Mouse (Mus musculus) T-cell, adult 2 months (primary cell): ENCODE measurements around the gene Efnb1.

Experiments used
- DNase-seq: peaks from one replicate; pipeline ENCODE4 v3.0.0; 2022; ENCODE audit warnings: low spot score

Gene Efnb1

DNA sequence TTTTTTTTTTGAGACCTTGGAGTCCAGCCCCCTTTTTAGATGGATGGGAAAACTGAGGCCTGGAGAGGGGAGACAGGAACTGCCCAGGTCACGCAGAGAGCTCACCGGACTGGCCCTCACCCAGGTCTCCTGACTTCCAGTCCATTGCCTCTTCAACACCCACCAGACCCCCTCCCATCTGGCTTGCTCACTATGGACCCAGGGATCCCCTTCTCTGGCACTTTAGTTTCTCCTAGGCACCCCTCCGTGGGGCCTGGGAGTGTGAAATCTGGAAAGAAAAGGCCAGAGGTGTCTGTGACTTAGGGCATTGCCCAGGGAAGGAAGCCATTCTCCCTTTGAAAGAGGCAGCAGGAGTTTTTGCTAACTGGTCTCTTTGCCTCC is 17.3 kb downstream of the Efnb1 start:
- DNase-seq = no peak

GRCm38 (mm10) chrX:99154358-99154757 is 18.4 kb downstream of the Efnb1 start:
- DNase-seq = no peak

DNA sequence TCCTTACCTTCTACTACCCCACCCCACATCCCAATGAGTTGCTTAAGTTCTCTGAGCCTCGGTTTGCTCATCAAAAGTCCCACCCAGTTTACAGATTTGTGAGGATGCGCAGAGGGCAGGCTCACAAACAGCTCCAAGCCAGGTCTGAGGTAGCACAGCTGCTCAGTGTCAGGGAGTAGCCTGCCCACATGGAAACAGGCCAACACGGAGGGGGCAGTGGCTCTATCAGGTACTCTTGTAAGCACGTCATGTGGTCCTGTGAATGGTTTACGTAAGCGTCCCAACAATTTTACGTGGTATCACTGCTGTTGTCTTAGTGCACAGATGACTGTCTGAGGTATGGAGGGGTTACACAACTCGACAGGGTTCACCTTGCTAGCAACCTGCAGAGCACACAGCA is 23.1 kb downstream of the Efnb1 start:
- no peak for DNase-seq

DNA sequence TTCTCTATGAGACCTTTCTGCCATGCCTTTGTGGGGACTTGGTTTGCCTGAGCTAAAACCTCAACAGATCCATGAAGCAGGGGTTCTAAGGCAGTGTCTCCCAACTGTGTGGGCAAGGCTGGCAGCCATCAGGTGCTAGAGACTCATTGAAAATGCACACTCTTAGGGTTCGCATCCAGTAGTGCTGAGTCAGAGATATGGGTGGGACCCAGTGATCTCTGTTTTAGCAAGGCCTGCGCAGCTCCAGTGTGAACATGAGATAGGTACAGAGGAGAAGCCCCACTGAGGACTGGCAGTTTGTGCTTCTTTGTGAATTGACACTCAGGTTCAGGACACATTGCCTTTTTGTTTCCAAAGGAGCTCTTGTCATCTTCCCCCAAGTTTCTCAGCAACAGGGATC is 28.2 kb downstream of the Efnb1 start:
- no peak for DNase-seq

DNA sequence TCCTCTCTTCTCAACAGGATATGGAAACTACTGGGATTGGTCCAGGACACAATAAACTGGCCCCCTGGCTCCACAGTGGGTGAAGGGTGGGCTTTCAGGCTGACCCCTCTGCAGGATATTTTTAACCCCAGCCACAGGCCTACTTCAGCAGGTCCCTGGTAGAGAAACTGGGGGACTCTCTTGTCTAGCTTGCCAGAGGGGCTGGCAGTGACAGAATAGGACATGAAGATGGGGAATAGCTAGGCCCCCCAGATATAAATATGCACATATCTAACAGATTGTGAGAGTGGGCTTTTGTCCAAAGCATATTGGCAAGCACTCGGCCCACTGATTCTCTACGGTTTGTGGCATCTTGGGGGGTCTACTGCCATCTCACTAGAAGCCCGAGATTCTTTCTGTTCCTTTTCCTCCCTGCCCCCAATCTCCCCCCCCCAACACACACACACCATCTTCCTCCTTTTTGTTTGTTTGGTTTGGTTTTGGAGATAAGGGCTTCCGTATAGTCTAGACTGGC is 29.0 kb downstream of the Efnb1 start:
- DNase-seq = no peak

GRCm38 (mm10) chrX:99167014-99167413 is 31.1 kb downstream of the Efnb1 start:
- DNase-seq = no peak

DNA sequence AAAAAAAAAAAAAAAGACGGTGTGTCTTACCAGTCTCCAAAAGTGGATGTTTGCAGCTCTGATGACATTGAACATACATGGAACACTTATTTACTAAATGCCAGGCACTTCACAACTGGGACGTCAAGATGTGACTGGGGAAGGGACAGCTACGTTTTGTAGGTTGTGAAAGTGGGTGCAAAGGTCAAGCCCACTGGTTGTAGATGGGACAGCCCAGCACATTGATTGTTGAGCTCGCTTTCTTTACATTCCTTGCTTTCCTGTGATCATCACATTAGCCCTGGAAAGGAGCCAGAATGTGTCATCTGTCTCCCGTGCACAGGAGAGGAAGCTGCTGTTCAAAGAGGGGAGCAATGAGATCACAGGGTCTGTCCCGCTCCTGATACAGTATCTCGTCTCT is 31.6 kb downstream of the Efnb1 start:
- DNase-seq = no peak

GRCm38 (mm10) chrX:99172301-99172700 is 36.4 kb downstream of the Efnb1 start:
- DNase-seq = no peak

DNA sequence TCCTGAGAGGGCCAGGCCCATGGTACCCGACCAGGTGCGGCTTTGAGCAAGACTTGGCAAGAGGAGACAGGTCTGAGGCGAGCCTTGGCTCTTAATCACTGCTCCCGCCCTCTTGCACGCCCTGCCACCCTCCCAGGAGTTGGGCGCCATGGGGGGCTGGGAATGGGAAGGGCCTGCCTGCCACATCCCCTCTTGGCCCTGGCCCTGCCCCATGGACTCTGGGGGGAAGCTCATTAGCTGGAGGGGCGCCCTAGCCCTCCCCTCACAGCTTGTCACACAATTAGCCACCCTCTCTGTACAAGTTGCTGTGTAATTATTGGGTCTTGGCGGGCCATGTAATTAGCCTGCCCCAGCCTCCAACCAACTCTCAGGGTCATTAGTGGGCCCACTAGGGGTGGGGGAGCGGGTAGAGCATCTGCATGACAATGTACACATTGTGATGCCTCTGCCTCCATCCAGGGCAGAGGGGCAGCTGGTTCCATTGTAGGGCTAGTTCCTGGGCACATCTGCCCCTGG is 49.2 kb downstream of the Efnb1 start:
- no peak for DNase-seq

- no peak for DNase-seq
Observed at GRCm38 (mm10) chrX:99186497-99187435, 50.8 kb downstream of the Efnb1 start.

DNA sequence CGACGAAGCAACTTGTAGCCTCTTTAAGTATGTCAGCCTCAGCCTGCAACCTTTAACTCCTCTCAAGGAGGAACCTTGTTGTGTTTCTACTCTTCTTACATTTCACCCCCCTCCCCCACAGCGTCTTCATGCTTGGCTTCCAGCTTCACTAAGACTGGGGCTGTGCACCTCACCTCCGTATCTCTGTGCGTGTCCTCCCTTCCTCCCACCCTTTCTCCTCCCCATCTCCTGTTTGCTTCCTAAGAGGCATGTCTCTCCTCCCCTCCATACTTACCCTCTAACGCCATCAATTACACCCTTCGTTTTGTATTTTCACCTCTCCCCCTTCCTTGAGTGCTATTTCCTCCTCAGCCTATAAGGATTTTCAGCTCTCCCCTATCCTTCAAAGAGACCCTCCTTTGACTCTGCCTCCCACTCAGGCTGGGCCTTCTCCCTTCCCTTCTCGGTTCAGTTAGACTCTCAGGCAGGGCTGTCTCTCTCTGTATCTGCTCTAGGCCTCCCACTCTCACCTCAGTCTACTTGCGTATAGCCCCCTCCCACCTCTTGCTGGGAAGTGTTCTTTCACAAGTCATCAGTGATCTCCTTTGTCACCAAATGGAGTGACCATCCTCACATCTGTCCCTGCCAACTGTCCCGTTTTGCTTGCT is 55.6 kb downstream of the Efnb1 start:
- DNase-seq = no peak

DNA sequence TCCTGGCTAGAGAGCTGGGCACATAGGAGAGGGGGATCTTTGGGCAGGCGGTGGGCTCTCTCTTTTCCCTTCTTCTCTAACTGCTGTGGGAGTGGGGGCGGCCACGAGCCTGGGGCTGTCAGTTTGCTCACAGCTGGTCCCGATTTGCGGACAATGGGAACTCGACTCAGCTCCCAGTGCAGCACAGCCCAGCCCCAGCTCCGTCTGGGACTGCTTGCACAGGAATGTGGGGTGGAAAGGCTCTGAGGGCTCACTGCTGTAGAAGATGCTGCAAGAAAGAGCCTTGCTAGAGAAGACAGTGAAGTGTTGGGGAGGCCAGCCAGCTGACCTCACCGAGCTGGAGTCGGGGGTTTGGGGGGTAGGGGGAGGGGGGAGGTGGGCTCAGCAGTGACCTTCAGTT is 61.0 kb downstream of the Efnb1 start:
- DNase-seq = no peak

DNA sequence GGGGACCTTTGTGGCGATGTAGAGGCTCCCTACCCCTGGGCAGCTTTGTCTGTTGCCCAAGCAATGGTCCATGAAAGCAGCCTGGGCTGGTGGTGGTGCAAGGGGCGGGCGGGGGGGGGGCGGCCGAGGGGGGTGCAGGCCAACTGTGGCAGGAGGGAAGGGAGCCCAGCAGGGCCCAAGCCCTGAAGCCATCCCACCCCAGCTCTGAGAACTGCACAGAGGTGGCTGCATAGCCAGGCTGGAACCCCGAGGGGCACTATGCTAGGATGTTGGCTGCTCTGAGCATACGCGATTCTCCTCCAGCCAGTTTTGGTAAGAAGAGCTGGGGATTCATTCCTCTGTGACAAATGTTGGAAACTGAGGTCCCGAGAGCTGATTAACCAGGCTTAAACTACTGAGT is 62.6 kb downstream of the Efnb1 start:
- DNase-seq = no peak
